Mouse (Mus musculus) kidney, adult 2 months (tissue): ENCODE measurements at regions not wholly inside any gene's neighbourhood (a gene's known extent, or its start where the extent isn't known, plus 50 kb on each side); places are given as distances from the start of the nearest gene placed in this dataset.

ENCODE experiments used
- DNase-seq: peaks from one replicate; pipeline ENCODE4 v3.0.0; 2021
- H3K27ac ChIP-seq: fragments of 200-500 bp; 2 replicates; pipeline ENCODE4 v1.5.1; 2012; ENCODE audit warnings: low read depth, low read length, control low read depth, inconsistent platforms; ENCODE audit not compliant: insufficient read depth
- H3K27me3 ChIP-seq: fragments of 200-500 bp; replicated peaks from 2 replicates; pipeline ENCODE4 v1.6.1; 2012; ENCODE audit warnings: mild to moderate bottlenecking, moderate library complexity, low read length, inconsistent platforms; ENCODE audit not compliant: control insufficient read depth, insufficient read depth
- H3K36me3 ChIP-seq: fragments of 200-500 bp; 2 replicates; pipeline ENCODE4 v1.6.1; 2012; ENCODE audit warnings: mild to moderate bottlenecking, moderate library complexity, low read length, inconsistent platforms; ENCODE audit not compliant: control insufficient read depth, insufficient read depth
- H3K4me1 ChIP-seq: fragments of 200-500 bp; 2 replicates; pipeline ENCODE4 v1.6.1; 2011; ENCODE audit warnings: low read length; ENCODE audit not compliant: control insufficient read depth, insufficient read depth
- H3K4me3 ChIP-seq: fragments of 200-500 bp; 2 replicates; pipeline ENCODE4 v1.5.1; 2011; ENCODE audit warnings: mild to moderate bottlenecking, low read depth, low read length, control low read depth; ENCODE audit not compliant: insufficient read depth
- CTCF ChIP-seq: fragments of 200-500 bp; conservative IDR thresholded peaks from 2 replicates; pipeline ENCODE4 v1.5.1; 2011; ENCODE audit warnings: low read depth, mild to moderate bottlenecking, control low read depth, low read length, moderate library complexity, mixed read lengths; ENCODE audit not compliant: insufficient read depth, insufficient read length
- POLR2A ChIP-seq: fragments of 200-500 bp; IDR thresholded peaks from one replicate; pipeline ENCODE4 v1.6.1; 2011; ENCODE audit warnings: low read depth, low read length, control low read depth
- WGBS: fragments of 180-500 bp; shearing (Covaris S2); methylation state at CpG from one replicate; pipeline ENCODE4 v1.1.7; 2018; 5-methylcytosine and 5-hydroxymethylcytosine counted together

DNA sequence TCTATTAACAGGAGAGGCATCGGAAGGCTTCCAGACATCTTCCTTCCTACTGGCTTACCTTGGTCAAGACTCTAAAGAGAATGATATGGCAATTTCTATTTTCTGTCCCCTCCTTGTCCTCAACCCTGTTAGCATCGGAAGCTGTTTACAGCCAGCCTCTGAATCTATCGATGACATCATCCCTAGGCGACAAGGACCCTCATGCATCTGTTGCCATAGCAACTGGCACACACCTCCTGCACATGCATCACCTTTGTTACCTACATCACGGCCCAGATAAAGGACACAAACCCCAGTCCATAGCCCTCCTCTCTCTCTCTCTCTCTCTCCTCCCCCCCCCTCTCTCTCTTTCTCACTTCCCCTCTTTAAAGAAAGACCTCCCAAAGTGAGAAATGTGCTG, 123.1 kb upstream of the Cdkn3 start:
- WGBS, result 88% methylated on average over 5 of the region's 5 CpGs
- H3K27ac ChIP-seq, result no peak overlapping the region

DNA sequence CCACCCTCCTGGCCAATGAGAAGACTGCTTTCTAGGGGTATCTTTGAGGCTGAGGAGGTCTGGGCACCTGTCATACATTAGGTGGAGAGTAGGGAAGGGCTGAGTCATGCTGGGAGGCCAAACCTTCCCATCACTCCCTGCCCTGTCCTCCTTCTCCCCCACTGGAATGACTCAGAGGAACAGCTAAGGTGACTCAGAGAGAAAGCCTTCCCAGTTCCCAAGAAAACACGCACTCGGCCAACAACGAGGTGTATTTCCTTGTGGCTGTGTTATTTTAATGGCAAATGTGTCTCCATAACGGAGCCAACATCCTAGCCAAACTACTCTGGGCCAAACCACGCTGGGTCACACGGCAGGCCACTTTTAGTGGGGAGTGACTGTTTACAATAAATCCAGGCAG, 124.0 kb upstream of the Cdkn3 start:
- WGBS, result 69% methylated on average over 6 of the region's 6 CpGs
- DNase-seq, result no peak
- H3K36me3 ChIP-seq, result no peaks in the 10 kb centered on the region
- H3K27ac ChIP-seq, result no peak overlapping the region
- TF ChIP-seq CTCF (no peak), POLR2A (no peak)
- H3K4me1 ChIP-seq, result no peaks in the 10 kb centered on the region
- H3K4me3 ChIP-seq, result no peak overlapping the region
- H3K27me3 ChIP-seq, result no peaks in the 10 kb centered on the region

More for the DNA sequence above, 123.1 kb upstream of the Cdkn3 start:
- TF ChIP-seq POLR2A (no peak), CTCF (no peak)
- Histone ChIP-seq H3K4me3 (no peak overlapping the region), H3K36me3 (no peaks in the 10 kb centered on the region), H3K4me1 (no peaks in the 10 kb centered on the region), H3K27me3 (no peaks in the 10 kb centered on the region)
- DNase-seq, result no peak

DNA sequence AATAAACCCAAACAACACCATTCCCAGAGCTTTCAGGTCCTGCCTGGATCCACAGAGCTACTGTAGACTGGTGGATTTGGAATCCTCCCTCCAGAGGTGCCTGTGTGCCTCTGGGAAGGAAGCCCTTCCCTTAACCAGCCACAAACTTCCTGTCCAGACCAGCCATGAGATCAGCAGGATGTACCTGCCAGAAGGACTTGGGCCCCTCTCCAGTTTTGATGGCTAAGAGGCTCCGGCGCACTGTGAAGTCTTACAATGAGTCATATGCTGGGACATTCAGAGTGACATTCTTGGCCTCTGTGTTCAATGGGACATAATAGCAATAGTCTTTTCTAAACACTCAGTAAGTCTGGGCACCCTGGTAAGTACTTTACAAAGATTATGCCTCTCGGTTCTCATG, 125.0 kb upstream of the Cdkn3 start:
- H3K36me3 ChIP-seq, result no peaks in the 10 kb centered on the region
- no peaks in the 10 kb centered on the region for H3K27me3 ChIP-seq
- peak; percentile 8 for DNase-seq
- 74% methylated on average over 3 of the region's 3 CpGs for WGBS
- no peak for TF ChIP-seq POLR2A
- no peak for TF ChIP-seq CTCF
- H3K27ac ChIP-seq, result no peak overlapping the region
- H3K4me1 ChIP-seq, result no peaks in the 10 kb centered on the region
- no peak overlapping the region for H3K4me3 ChIP-seq

DNA sequence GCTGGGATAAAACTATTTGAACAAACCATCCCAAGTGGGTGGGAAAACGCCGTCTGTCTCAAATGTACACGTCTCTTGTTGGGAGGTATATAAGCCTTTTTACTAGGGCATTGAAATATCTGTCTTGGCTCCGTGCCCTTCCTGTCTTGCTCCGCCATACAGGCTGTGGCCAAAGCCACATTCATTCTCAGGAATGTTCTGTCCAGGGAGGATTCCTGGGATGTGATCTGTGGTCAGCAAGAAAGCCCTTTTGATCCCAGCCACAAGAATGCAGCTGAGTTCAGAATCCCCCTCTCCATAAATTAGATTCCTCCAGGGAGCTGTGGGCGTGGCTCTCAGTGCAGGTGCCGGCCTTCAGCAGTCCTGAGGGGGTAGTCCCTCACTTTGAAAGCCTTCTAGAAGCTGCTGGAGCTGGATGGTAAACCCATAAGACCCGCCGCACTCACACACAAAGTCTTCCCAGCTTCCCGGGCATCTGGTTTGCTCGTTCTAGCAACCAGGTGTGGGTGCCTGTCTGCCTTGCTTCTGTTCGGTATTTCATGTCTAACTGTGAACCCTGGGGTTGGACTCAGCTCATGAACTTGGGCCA, 125.6 kb upstream of the Cdkn3 start:
- no peaks in the 10 kb centered on the region for H3K27me3 ChIP-seq
- 50% methylated on average over 12 of the region's 12 CpGs for WGBS
- no peak overlapping the region for H3K27ac ChIP-seq
- no peak for DNase-seq
- TF ChIP-seq CTCF (no peak), POLR2A (no peak)
- H3K4me1 ChIP-seq, result no peaks in the 10 kb centered on the region
- H3K36me3 ChIP-seq, result no peaks in the 10 kb centered on the region
- H3K4me3 ChIP-seq, result no peak overlapping the region

DNA sequence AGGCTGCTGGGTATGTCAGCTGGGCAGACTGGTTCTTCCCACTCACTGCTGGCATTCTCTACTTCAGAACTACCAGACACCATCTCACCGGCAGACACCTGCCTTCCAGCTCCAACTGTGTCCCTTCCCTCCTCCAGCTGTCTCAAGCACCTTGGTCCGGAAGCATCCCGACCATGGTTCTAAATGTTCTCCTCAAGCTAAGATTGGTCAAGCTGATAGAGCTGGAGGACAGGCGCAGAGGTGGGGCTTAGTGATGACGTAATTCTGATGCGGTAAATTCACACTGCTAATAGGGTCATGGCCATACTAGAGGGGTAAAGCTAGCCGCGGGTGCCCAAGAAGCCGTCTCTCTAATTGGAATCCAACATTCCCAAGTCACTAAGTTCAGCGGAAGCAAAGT, 126.1 kb upstream of the Cdkn3 start:
- no peak for DNase-seq
- TF ChIP-seq POLR2A, result no peak
- no peak for TF ChIP-seq CTCF
- Histone ChIP-seq H3K27ac (no peak overlapping the region), H3K4me1 (no peaks in the 10 kb centered on the region), H3K4me3 (no peak overlapping the region), H3K36me3 (no peaks in the 10 kb centered on the region), H3K27me3 (no peaks in the 10 kb centered on the region)
- WGBS, result 85% methylated on average over 10 of the region's 10 CpGs

DNA sequence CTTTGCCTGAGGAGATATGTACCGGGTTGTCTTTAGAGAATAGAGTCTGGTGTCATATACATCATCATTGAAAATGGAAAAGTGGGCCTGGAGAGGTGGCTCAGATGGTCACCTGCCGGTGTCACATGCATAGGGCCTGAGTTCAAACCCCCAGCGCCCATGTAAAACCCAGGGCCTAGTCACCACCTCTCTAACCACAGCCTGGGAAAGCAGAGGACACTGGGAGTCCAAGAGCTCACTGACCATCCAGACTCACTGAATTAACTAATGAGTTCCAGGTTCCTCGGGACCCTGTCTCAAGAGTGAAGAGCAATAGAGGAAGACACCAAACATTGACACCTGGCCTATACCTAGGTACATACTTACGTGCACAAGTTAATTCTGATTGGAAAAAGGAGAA, 132.7 kb upstream of the Cdkn3 start:
- Histone ChIP-seq H3K27ac (no peak overlapping the region), H3K27me3 (no peaks in the 10 kb centered on the region), H3K4me3 (no peak overlapping the region), H3K36me3 (no peaks in the 10 kb centered on the region), H3K4me1 (no peaks in the 10 kb centered on the region)
- 95% methylated on average over 5 of the region's 5 CpGs for WGBS
- no peak for DNase-seq
- no peak for TF ChIP-seq CTCF
- no peak for TF ChIP-seq POLR2A

DNA sequence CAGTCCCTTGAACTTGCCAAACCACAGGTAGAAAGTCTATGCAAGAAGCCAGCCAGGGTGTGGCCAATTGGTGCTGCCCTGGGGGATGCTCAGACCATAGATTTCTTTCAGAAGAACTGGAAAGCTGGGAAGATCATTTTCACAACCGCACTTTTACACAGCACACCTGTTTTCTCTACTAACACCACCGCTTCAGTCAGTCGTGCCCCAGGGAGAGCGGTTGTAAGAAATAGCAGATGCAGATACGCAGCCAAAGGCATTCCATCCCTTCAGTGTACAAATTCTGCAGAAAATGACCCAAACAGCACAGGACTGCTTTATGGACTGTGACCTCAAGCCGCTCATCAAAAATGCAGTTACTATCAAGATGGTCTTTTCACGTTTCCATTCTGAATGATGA, 134.6 kb upstream of the Cdkn3 start:
- 66% methylated on average over 7 of the region's 7 CpGs for WGBS
- H3K27me3 ChIP-seq, result no peaks in the 10 kb centered on the region
- no peak overlapping the region for H3K27ac ChIP-seq
- no peak overlapping the region for H3K4me3 ChIP-seq
- H3K36me3 ChIP-seq, result no peaks in the 10 kb centered on the region
- H3K4me1 ChIP-seq, result no peaks in the 10 kb centered on the region
- no peak for TF ChIP-seq POLR2A
- no peak for TF ChIP-seq CTCF
- DNase-seq, result no peak

DNA sequence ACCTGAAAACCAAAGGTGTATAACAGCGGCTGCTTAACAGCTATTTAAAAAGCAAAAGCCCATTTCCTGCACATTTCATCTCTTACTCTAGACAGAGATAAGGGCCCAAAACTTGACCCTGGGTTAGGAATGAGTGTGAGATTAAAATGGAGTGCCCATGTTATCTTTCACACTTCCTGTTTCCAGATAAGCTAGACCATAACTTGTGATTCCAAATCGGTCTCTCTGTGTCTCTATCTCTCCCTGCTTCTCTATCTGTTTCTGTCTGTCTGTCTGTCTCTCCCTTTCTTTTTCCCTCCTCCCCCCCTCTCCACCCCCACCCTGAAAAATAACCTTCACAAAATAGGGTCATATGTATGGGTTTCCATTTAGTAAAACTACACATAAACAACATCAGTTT, 136.7 kb upstream of the Cdkn3 start:
- H3K4me3 ChIP-seq, result no peak overlapping the region
- no peaks in the 10 kb centered on the region for H3K4me1 ChIP-seq
- H3K27ac ChIP-seq, result no peak overlapping the region
- 69% methylated on average over 2 of the region's 2 CpGs for WGBS
- no peaks in the 10 kb centered on the region for H3K27me3 ChIP-seq
- TF ChIP-seq POLR2A (no peak), CTCF (no peak)
- H3K36me3 ChIP-seq, result no peaks in the 10 kb centered on the region
- DNase-seq, result no peak
